Mouse (Mus musculus) bone marrow, adult 2 months (tissue): Measurements from ENCODE around the gene Cbx7.

Experiments
- CTCF ChIP-seq: fragments of 200-500 bp; IDR thresholded peaks from 2 replicates; pipeline ENCODE4 v1.5.1; 2011; ENCODE audit warnings: low read length, control low read depth; ENCODE audit not compliant: control insufficient read depth, insufficient read depth
- POLR2A ChIP-seq: fragments of 200-500 bp; IDR thresholded peaks from 2 replicates; pipeline ENCODE4 v1.6.1; 2011; ENCODE audit warnings: low read depth, mild to moderate bottlenecking, control low read depth, low read length, borderline replicate concordance; ENCODE audit not compliant: control insufficient read depth

DNA sequence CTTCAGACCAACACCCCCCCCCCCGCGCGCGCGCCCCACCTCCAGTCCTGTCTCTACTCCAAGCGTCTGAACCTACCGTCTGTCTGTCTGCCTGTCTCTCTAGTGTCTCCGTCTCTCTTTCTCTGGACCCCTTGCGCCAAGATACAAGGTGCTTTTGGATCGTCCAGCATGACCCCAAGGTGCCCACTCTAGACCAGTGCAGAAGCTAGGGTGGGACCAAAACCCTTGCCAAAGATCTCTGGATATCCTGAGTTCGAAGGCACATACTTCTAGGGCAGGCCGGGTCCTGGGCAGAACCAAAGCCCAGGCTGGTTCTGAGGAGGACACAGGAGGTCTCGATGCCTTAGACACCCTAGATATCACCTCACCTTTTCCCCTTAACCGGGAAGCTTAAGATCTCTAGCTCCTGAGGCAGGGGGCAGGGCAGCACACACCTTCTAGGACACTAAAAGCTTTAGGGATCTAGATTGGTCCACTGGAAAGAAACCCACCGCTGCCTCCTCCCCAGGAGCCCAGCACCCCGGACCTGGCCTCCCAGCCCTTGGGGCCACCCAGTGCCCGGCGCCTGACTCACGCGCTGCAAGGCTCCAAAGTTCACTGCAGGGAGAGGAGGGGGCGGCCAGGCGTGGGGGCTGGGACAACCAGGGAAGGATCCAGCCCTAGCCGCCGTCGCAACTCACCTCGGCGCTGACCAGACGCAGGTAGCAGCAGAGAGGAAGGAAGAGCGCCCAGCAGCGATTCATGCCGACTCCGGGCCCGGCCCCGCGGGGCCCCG, 42.5 kb upstream of the Cbx7 start:
- TF ChIP-seq CTCF: no peak
- TF ChIP-seq POLR2A: no peak
